Mouse (Mus musculus) brain, embryonic 14.5 days (tissue): ENCODE data around the gene Dcakd.

Experiments
- CTCF ChIP-seq: fragments of 200-500 bp; IDR thresholded peaks from 2 replicates; pipeline ENCODE4 v1.5.1; 2012; ENCODE audit warnings: inconsistent platforms, mild to moderate bottlenecking, moderate library complexity, borderline replicate concordance; ENCODE audit not compliant: insufficient read depth, insufficient read length; ENCODE audit errors: extremely low read depth
- POLR2A ChIP-seq: fragments of 200-500 bp; IDR thresholded peaks from 2 replicates; pipeline ENCODE4 v1.6.1; 2012; ENCODE audit warnings: mild to moderate bottlenecking, inconsistent platforms, borderline replicate concordance; ENCODE audit not compliant: poor library complexity, insufficient read depth, insufficient read length, severe bottlenecking; ENCODE audit errors: extremely low read depth

GRCm38 (mm10) chr11:102952922-102953321, 75.2 kb downstream of the Dcakd start:
- no peak for TF ChIP-seq CTCF
- no peak for TF ChIP-seq POLR2A
